Mouse (Mus musculus): Measurements from ENCODE around the gene Nfyc. TPM values are rescaled to one million over a fixed set of nuclear protein-coding genes. Genes with fewer than 3 reads are reported as not detected.

Nfyc gene
- total and polyA plus RNA-seq, 3 experiments: 33.6 to 51.1 (median 41.0) TPM

DNA sequence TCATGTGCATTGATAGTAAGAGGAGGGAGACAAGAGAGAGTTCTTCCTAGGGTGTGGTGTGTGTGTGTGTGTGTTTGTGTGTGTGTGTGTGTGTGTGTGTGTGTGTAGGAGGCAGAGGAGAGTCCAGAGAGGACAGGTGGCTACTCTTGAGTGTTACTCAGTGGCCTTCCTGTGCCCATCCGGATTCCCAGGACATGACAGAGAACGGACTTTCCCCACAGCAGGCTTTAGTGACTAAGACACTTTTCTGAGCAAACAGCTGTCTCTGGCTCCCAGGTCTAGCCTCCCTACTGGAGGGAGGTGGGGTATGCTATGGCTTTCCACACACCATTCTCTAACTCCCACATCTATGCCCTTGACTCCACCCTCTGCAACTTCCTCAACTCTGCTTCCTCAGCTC, 81.8 kb downstream of the Nfyc start:
- H3K4me2 ChIP-seq (ENCODE audit: insufficient read depth, low read depth, poor library complexity, severe bottlenecking): no peak overlapping the region
- no peak for TF ChIP-seq PAX5 (IDR thresholded peaks at IDR 0.05; ENCODE audit: low read length)
- no peak for TF ChIP-seq NELFE (IDR thresholded peaks at IDR 0.05; ENCODE audit: low read depth, low read length)
- TF ChIP-seq ELF1 (IDR thresholded peaks at IDR 0.05; ENCODE audit: low read depth, low read length): no peak
- no peaks in the 10 kb centered on the region for H3K36me3 ChIP-seq (replicated peaks in 1 of 2; ENCODE audit: control insufficient read depth in 1 of 2, insufficient read depth in 1 of 2, low read length in 1 of 2)
- dilution Hi-C loops (cut with MboI; ENCODE audit: extremely low pct_ligation_motif_present, extremely low pct_unique_long_range_greater_than_20kb, low sequenced_read_pairs): no loop called here
- H3K4me1 ChIP-seq (ENCODE audit: control insufficient read depth in 1 of 2, insufficient read depth in 2 of 2): no peaks in the 10 kb centered on the region
- no peaks in the 10 kb centered on the region for H3K79me2 ChIP-seq (replicated peaks; ENCODE audit: control insufficient read depth, extremely low read depth, insufficient read depth, poor library complexity, severe bottlenecking)
- peaks cover 70% of the 10 kb centered on the region for H3K27me3 ChIP-seq (replicated peaks)
- H3K27ac ChIP-seq (ENCODE audit: insufficient read depth, low read depth): no peak overlapping the region
- no peak overlapping the region for H3K4me3 ChIP-seq (replicated peaks in 1 of 3; ENCODE audit: low read depth in 2 of 3, low read length in 2 of 3, poor library complexity in 1 of 3)
- no peak for DNase-seq (ENCODE audit: extremely low read depth)
- no peaks in the 10 kb centered on the region for H3K9me3 ChIP-seq (replicated peaks; ENCODE audit: low read length)
- no peak overlapping the region for H3K9ac ChIP-seq (ENCODE audit: insufficient read depth, low read depth)
- in situ Hi-C loops (cut with MboI; ENCODE audit: low pct_ligation_motif_present, low pct_unique_long_range_greater_than_20kb, low sequenced_read_pairs): no loop called here

DNA sequence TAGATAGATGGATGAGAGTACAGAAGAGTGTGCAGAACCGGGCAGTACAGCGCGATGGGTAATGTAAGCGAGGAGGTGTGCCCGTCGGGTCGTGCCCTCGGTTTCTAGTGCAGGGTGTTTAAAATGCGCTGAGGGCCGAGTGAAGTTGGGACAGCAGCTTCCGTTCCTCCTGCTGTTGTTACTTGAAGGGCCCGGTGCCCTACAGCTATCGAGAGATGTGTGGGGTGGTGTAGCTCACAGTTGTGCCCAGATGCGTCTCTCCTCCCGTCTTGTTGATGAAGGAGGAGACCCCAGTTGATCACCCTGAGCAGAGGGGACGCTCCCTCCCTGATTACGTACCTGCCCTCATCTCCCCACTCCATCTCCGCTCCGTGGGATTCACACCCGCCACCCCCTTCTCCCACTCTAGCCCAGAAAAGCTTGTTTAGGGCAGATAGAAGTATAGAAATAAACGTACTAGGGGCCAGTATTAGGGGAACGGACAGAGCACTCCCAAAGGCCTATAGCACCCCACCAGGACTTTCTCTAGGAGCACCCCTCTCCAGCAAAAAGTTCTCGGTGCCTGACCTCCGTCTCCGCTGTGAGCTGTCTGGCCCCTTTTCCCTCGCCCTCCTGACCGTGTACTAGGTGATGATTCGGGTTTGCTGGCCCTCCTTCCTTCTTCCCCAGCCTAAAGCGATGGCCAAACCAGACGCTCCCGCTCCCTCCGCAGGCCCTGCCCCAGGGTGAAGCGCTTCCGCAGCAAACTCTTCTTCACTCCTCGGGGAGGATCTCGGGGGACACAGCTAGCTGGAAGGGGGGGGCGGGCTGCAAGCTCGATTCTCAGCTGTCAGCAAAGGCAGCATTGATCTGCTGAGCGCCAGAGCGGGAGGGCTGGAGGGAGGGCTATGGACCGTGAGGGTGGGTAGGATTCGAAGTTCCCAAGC, 83.2 kb downstream of the Nfyc start, which contains the start of gene Kcnq4:
Kcnq4 (minus strand) TSS at position 672 of the 926 bp plus-strand sequence.
- Histone ChIP-seq H3K9ac (ENCODE audit: insufficient read depth, low read depth) (no peak within 1 kb of the TSS), H3K4me1 (ENCODE audit: control insufficient read depth in 1 of 2, insufficient read depth in 2 of 2) (no peaks in the 10 kb centered on the region), H3K4me2 (ENCODE audit: insufficient read depth, low read depth, poor library complexity, severe bottlenecking) (peak within 1 kb of the TSS; percentile 98), H3K9me3 (replicated peaks; ENCODE audit: low read length) (no peaks in the 10 kb centered on the region), H3K27me3 (replicated peaks) (peaks cover 81% of the 10 kb centered on the region), H3K4me3 (replicated peaks in 1 of 3; ENCODE audit: low read depth in 2 of 3, low read length in 2 of 3, poor library complexity in 1 of 3) (no peak within 1 kb of the TSS), H3K79me2 (replicated peaks; ENCODE audit: control insufficient read depth, extremely low read depth, insufficient read depth, poor library complexity, severe bottlenecking) (no peaks in the 10 kb centered on the region), H3K36me3 (replicated peaks in 1 of 2; ENCODE audit: control insufficient read depth in 1 of 2, insufficient read depth in 1 of 2, low read length in 1 of 2) (no peaks in the 10 kb centered on the region), H3K27ac (ENCODE audit: insufficient read depth, low read depth) (no peak within 1 kb of the TSS)
- in situ Hi-C loops (cut with MboI; ENCODE audit: low pct_ligation_motif_present, low pct_unique_long_range_greater_than_20kb, low sequenced_read_pairs): no loop called here
- TF ChIP-seq CTCF (conservative IDR thresholded peaks at IDR 0.05 in 1 of 2, IDR thresholded peaks at IDR 0.05 in 1 of 2; ENCODE audit: low read depth in 2 of 2, low read length in 2 of 2): no peak
- TF ChIP-seq ZNF384 (IDR thresholded peaks at IDR 0.05; ENCODE audit: low read depth, low read length): no peak
- TF ChIP-seq SMC3 (IDR thresholded peaks at IDR 0.05; ENCODE audit: low read depth, low read length): no peak
- TF ChIP-seq USF2 (conservative IDR thresholded peaks at IDR 0.05; ENCODE audit: low read depth, low read length): no peak
- TF ChIP-seq MEF2A (IDR thresholded peaks at IDR 0.05; ENCODE audit: borderline replicate concordance, low read depth, low read length): no peak
- no peak for TF ChIP-seq TCF12 (IDR thresholded peaks at IDR 0.05; ENCODE audit: low read depth, low read length)
- no peak for TF ChIP-seq JUN (IDR thresholded peaks at IDR 0.05; ENCODE audit: insufficient read depth, low read depth, low read length)
- no peak for TF ChIP-seq POLR2AphosphoS2 (IDR thresholded peaks at IDR 0.05; ENCODE audit: low read depth, low read length)
- no peak for TF ChIP-seq USF1 (IDR thresholded peaks at IDR 0.05; ENCODE audit: low read depth, low read length)
- no peak for TF ChIP-seq IRF4 (IDR thresholded peaks at IDR 0.05; ENCODE audit: low read depth, low read length)
- no peak for TF ChIP-seq MYC (IDR thresholded peaks at IDR 0.05; ENCODE audit: low read depth, low read length)
- TF ChIP-seq GABPA (IDR thresholded peaks at IDR 0.05; ENCODE audit: insufficient replicate concordance, low read depth, low read length): no peak
- no peak for TF ChIP-seq ZC3H11A (IDR thresholded peaks at IDR 0.05; ENCODE audit: low read depth, low read length)
- TF ChIP-seq SIN3A (IDR thresholded peaks at IDR 0.05; ENCODE audit: low read length): no peak
- TF ChIP-seq ETS1 (conservative IDR thresholded peaks at IDR 0.05; ENCODE audit: low read depth, low read length): no peak
- TF ChIP-seq ZKSCAN1 (IDR thresholded peaks at IDR 0.05; ENCODE audit: borderline replicate concordance, low read depth, low read length): no peak
- no peak for TF ChIP-seq PAX5 (IDR thresholded peaks at IDR 0.05; ENCODE audit: low read length)
- dilution Hi-C loops (cut with MboI; ENCODE audit: extremely low pct_ligation_motif_present, extremely low pct_unique_long_range_greater_than_20kb, low sequenced_read_pairs): no loop called here
- DNase-seq (ENCODE audit: extremely low read depth): no peak

Measured in CH12.LX (cell line).